Mouse (Mus musculus) testis, adult 2 months (tissue): Measurements from ENCODE around the gene Nostrin. TPM values are rescaled to one million over a fixed set of nuclear protein-coding genes. Genes with fewer than 3 reads are reported as not detected.

ENCODE experiments used
- H3K27ac ChIP-seq: fragments of 200-500 bp; 2 replicates; pipeline ENCODE4 v1.5.1; 2012; ENCODE audit warnings: low read depth, low read length; ENCODE audit not compliant: control insufficient read depth, insufficient read depth
- H3K27me3 ChIP-seq: fragments of 200-500 bp; 2 replicates; pipeline ENCODE4 v1.6.1; 2012; ENCODE audit warnings: mild to moderate bottlenecking, low read length, moderate library complexity; ENCODE audit not compliant: control insufficient read depth, insufficient read depth
- H3K36me3 ChIP-seq: fragments of 200-500 bp; 2 replicates; pipeline ENCODE4 v1.6.1; 2012; ENCODE audit warnings: mild to moderate bottlenecking, low read length; ENCODE audit not compliant: control insufficient read depth, insufficient read depth
- H3K4me1 ChIP-seq: fragments of 200-500 bp; 2 replicates; pipeline ENCODE4 v1.6.1; 2012; ENCODE audit warnings: low read length; ENCODE audit not compliant: control insufficient read depth, insufficient read depth
- H3K4me3 ChIP-seq: fragments of 200-500 bp; 2 replicates; pipeline ENCODE4 v1.5.1; 2012; ENCODE audit warnings: low read depth, mild to moderate bottlenecking, low read length, moderate library complexity, mixed read lengths; ENCODE audit not compliant: control insufficient read depth
- CTCF ChIP-seq: fragments of 200-500 bp; IDR thresholded peaks from 2 replicates; pipeline ENCODE4 v1.5.1; 2012; ENCODE audit warnings: low read depth, mild to moderate bottlenecking, inconsistent platforms, low read length, moderate library complexity; ENCODE audit not compliant: control insufficient read depth, insufficient read depth, insufficient replicate concordance
- POLR2A ChIP-seq: fragments of 200-500 bp; IDR thresholded peaks from 2 replicates; pipeline ENCODE4 v1.6.1; 2012; ENCODE audit warnings: low read depth, mild to moderate bottlenecking, inconsistent platforms, low read length, moderate library complexity; ENCODE audit not compliant: control insufficient read depth
- polyA plus RNA-seq: library from polyadenylated mRNA; depleted of rRNA; stranded (reverse); fragments of >200 nt; gene quantifications from 2 replicates; pipeline ENCODE4 v1.2.3, GENCODE M21; 2012; rRNA removed

Nostrin gene
- 0.20 TPM in 1 of 2 replicates, not detected in the other for polyA plus RNA-seq

DNA sequence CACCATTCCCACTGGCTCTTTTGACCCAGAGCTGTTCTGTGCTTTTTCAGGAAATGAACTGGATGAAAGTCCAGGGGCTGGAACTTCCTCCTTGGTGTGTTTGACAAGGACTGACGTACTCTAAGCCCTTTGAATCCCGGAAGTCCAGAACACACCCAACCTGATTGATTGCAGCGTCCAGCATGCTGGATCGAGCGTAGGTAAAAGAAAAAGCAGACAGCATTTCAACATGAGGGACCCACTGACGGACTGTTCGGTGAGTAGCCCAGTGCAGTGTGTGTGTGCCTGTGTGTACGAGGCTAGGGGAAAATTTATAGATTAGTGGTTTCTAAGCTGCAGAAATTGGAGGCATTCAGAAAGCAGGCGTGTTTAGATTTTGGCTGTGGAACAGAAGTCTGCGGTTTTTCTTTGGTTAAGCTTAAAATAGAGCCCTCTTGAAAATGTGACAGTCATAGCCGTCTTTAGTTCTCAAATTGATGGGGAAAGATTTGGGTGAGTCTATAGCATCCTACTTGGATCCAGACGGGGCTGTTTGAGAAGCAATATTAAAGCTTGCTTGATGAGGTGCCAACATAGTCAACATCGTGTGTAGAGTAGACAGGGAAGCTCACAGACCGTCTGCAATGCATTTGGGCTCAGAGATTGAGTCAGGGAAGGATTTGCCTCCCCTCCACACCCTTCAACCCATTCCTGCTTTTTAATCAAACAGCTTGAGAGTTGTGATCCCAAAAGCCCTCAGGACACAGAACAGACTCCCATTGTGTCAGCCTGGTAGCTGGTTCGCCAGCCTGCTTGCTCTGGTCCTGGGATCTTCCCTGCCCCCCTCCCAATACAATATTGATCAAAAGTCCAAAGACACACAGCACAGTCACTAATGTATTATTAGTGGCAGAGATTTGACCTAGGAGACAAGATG is at the start of gene Nostrin:
Gene Nostrin (plus strand): TSS at position 140 of the 916 bp plus-strand sequence.
- Histone ChIP-seq H3K36me3 (no peaks in the 10 kb centered on the region), H3K4me1 (no peaks in the 10 kb centered on the region), H3K4me3 (no peak within 1 kb of the TSS), H3K27me3 (no peaks in the 10 kb centered on the region), H3K27ac (no peak within 1 kb of the TSS)
- TF ChIP-seq CTCF (no peak), POLR2A (no peak)

DNA sequence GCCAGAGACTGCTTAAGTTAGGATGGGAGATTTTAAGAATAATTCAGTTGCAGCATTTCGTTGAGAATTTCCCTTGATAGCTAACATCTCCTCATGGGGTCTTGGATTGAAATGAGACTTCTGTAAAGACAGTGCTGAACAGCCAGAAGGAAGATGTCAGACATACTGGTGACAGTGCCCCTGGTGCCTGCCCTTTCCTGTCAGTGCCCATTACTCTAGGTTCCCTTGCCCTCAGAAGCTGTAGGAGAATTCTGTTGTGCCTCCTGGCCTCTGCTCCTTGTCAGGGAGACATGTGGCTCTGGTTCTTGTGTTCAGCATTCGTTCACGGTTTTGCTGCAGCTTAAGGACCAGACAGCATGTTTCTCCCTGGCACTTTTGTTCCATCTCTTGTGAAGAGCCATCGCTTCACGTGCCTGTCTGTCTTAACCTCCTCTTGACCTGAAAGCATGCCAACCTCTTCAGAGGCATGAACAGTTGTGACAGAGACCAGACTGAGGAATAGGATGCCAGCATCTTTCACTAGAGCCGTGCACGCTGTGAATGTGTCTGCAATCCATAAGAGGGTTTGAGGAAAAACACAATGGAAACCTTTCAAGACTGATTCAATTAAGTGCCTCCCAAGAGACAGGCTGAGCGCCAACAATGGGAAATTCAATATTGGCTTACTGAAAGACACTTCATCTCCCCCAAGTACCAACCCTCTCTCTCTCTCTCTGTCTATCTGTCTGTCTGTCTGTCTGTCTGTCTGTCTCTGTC is 48.9 kb upstream of the Nostrin start:
- Histone ChIP-seq H3K4me1 (no peaks in the 10 kb centered on the region), H3K27ac (no peak overlapping the region), H3K36me3 (no peaks in the 10 kb centered on the region), H3K4me3 (no peak overlapping the region), H3K27me3 (no peaks in the 10 kb centered on the region)
- TF ChIP-seq POLR2A, result no peak
- no peak for TF ChIP-seq CTCF

GRCm38 (mm10) chr2:69095836-69096235 is 39.8 kb upstream of the Nostrin start:
- no peaks in the 10 kb centered on the region for H3K36me3 ChIP-seq
- no peaks in the 10 kb centered on the region for H3K27me3 ChIP-seq
- H3K27ac ChIP-seq, result no peak overlapping the region
- TF ChIP-seq POLR2A, result no peak
- TF ChIP-seq CTCF, result no peak
- H3K4me1 ChIP-seq, result no peaks in the 10 kb centered on the region
- no peak overlapping the region for H3K4me3 ChIP-seq

- TF ChIP-seq POLR2A, result no peak
- no peak for TF ChIP-seq CTCF
- Histone ChIP-seq H3K4me1 (no peaks in the 10 kb centered on the region), H3K27ac (no peak overlapping the region), H3K27me3 (no peaks in the 10 kb centered on the region), H3K36me3 (no peaks in the 10 kb centered on the region), H3K4me3 (no peak overlapping the region)
These were observed 38.8 kb upstream of the Nostrin start for GRCm38 (mm10) chr2:69096821-69097220.

DNA sequence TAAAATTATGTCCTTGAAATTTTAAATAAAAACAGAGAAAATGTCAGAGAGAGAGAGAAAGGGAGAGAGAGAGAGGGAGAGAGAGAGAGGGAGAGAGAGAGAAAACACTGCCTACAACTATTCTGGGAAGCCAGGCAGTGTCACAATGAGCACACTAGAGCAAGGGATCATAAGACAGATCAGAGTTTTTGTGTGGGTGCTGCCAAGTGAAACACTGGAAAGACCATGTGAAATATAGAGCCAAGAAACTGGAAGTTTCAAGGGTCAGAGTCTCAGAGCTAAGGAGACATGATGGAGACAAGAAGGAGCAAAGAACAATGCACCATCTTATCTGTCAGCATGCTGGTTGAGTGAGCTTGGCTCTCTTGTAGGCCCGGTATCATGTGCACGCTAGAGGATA is 38.1 kb upstream of the Nostrin start:
- H3K27me3 ChIP-seq, result no peaks in the 10 kb centered on the region
- TF ChIP-seq POLR2A (no peak), CTCF (no peak)

DNA sequence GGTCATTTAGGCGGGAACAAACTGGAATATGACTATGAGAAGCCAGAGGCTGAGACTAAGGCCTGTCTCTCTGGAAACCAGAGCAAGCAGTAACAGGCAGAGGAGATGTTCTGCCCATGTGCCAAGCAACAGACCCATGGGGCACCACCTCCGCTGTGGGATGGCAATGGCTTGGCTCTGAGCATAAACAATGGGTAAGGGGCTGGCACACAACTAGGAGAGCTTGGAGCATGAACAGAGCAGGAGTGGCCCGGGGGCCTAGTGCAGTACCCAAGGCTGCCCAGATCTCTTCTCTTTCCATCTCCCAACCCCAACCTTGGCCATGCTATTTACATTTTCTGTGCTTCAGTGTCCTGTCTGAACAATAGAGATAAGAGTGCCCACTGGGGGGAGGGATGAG is 36.9 kb upstream of the Nostrin start:
- H3K36me3 ChIP-seq, result no peaks in the 10 kb centered on the region
- no peak overlapping the region for H3K27ac ChIP-seq
- H3K27me3 ChIP-seq, result no peaks in the 10 kb centered on the region
- H3K4me1 ChIP-seq, result no peaks in the 10 kb centered on the region
- H3K4me3 ChIP-seq, result no peak overlapping the region
- no peak for TF ChIP-seq POLR2A
- TF ChIP-seq CTCF, result no peak

More for the DNA sequence above, 38.1 kb upstream of the Nostrin start:
- Histone ChIP-seq H3K27ac (no peak overlapping the region), H3K4me3 (no peak overlapping the region), H3K36me3 (no peaks in the 10 kb centered on the region), H3K4me1 (no peaks in the 10 kb centered on the region)

- no peak for TF ChIP-seq POLR2A
- TF ChIP-seq CTCF, result no peak
- no peaks in the 10 kb centered on the region for H3K36me3 ChIP-seq
- no peak overlapping the region for H3K27ac ChIP-seq
- no peak overlapping the region for H3K4me3 ChIP-seq
- no peaks in the 10 kb centered on the region for H3K4me1 ChIP-seq
- H3K27me3 ChIP-seq, result no peaks in the 10 kb centered on the region
These were observed 36.5 kb upstream of the Nostrin start for GRCm38 (mm10) chr2:69099147-69099546.
